Mouse (Mus musculus) gonadal fat pad, adult 2 months (tissue): ENCODE data around the gene Oprm1. TPM values are rescaled to one million over a fixed set of nuclear protein-coding genes. Genes with fewer than 3 reads are reported as not detected.
"Not testable (repeated sequence)": the region's sequence is repeated elsewhere in the genome, so short reads cannot be mapped to it uniquely, and the experiment has no call there.

ENCODE experiments used
- DNase-seq: peaks from one replicate; pipeline ENCODE4 v3.0.0-alpha.2; 2012; ENCODE audit warnings: low read depth
- polyA plus RNA-seq: library from polyadenylated mRNA; depleted of rRNA; stranded (reverse); fragments of >200 nt; gene quantifications from 2 replicates; pipeline ENCODE4 v1.2.3, GENCODE M21; 2012

The Oprm1 gene
- polyA plus RNA-seq, 1 experiment: 0.20 TPM

GRCm38 (mm10) chr10:6979216-6979615 is 220.9 kb downstream of the Oprm1 start:
- DNase-seq: no peak

GRCm38 (mm10) chr10:6979789-6980188 is 221.5 kb downstream of the Oprm1 start:
- DNase-seq: no peak

- no peak for DNase-seq
Observed at GRCm38 (mm10) chr10:6980236-6980635, 221.9 kb downstream of the Oprm1 start.

GRCm38 (mm10) chr10:6982751-6983151 is 224.4 kb downstream of the Oprm1 start:
- DNase-seq: no peak

GRCm38 (mm10) chr10:6983431-6983830 is 225.1 kb downstream of the Oprm1 start:
- DNase-seq: no peak

GRCm38 (mm10) chr10:6986246-6986645 is 227.9 kb downstream of the Oprm1 start:
- DNase-seq: no peak

- no peak for DNase-seq
Observed at GRCm38 (mm10) chr10:6987399-6988098, 229.2 kb downstream of the Oprm1 start.

- DNase-seq: no peak
Observed at GRCm38 (mm10) chr10:6988555-6988954, 230.2 kb downstream of the Oprm1 start.

- DNase-seq: no peak
Observed at GRCm38 (mm10) chr10:6996895-6997294, 238.6 kb downstream of the Oprm1 start.

GRCm38 (mm10) chr10:6998576-6999250 is 240.4 kb downstream of the Oprm1 start:
- no peak for DNase-seq

GRCm38 (mm10) chr10:6999355-6999754 is 241.0 kb downstream of the Oprm1 start:
- DNase-seq: no peak

- not testable (repeated sequence) for DNase-seq
Observed at GRCm38 (mm10) chr10:7003898-7004297, 245.6 kb downstream of the Oprm1 start.

- no peak for DNase-seq
Observed at GRCm38 (mm10) chr10:7004980-7005538, 246.8 kb downstream of the Oprm1 start.

GRCm38 (mm10) chr10:7010543-7010942 is 252.2 kb downstream of the Oprm1 start:
- DNase-seq: no peak

GRCm38 (mm10) chr10:7015199-7015598 is 256.9 kb downstream of the Oprm1 start:
- no peak for DNase-seq

GRCm38 (mm10) chr10:7019781-7020386 is 261.6 kb downstream of the Oprm1 start:
- no peak for DNase-seq

GRCm38 (mm10) chr10:7020551-7020950 is 262.2 kb downstream of the Oprm1 start:
- no peak for DNase-seq

GRCm38 (mm10) chr10:7025028-7025427 is 266.7 kb downstream of the Oprm1 start:
- DNase-seq: no peak

- DNase-seq: no peak
Observed at GRCm38 (mm10) chr10:7033459-7033858, 275.2 kb downstream of the Oprm1 start.

GRCm38 (mm10) chr10:7035547-7035946 is 277.2 kb downstream of the Oprm1 start:
- DNase-seq: no peak

- no peak for DNase-seq
Observed at GRCm38 (mm10) chr10:7037194-7037593, 278.9 kb downstream of the Oprm1 start.

GRCm38 (mm10) chr10:7041032-7041431 is 282.7 kb downstream of the Oprm1 start:
- no peak for DNase-seq

- no peak for DNase-seq
Observed at GRCm38 (mm10) chr10:7043896-7044295, 285.6 kb downstream of the Oprm1 start.
